ENCODE assay signal across 14 mouse cellular contexts in the genomic region with DNA sequence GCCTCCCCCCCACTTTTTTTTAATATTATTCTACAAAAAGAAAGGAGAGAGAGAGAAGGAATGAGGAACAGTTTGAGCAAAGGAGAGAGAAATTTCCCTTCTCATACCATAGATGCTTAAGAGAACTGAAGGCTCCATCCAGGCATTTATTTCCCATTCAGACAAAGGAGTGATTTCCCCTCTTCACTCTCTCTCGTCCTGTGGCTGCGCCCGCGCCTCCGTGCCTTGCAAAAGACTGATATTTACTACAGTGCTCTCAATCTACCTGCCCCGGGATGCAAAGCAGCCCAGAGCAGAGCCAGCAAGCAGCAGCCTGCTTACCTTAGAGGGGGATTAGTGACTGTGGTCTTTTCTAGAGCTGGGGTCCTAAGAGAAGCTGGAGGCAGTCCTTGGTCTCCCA.
DNase-seq lines count a peak whose midpoint lies in the region; ATAC-seq and TF ChIP-seq lines count a peak whose summit lies in the region.
"Had no signal": no experiment of that assay in that cellular context is flagged by ENCODE, and none has a peak within 500 bp of the region (broad histone marks: within the 10 kb centered on the region; RNA-seq: fewer than 3 reads in every experiment).

No protein-coding gene starts in this region.

- no peaks in the 10 kb centered on the region for H3K27me3 ChIP-seq in embryonic facial prominence, embryonic 12.5 days
- no peaks in the 10 kb centered on the region for H3K27me3 ChIP-seq in hindbrain, embryonic 12.5 days
- H3K27me3 ChIP-seq in midbrain, embryonic 15.5 days (replicated peaks): no peaks in the 10 kb centered on the region
- H3K27me3 ChIP-seq: lung, embryonic 15.5 days; megakaryocyte, embryonic 14.5 days had no signal

- H3K27ac ChIP-seq in embryonic facial prominence, embryonic 12.5 days: peak overlapping the region; percentile 46; the same call in 1 of the 2 replicates
- H3K27ac ChIP-seq in hindbrain, embryonic 12.5 days: peak overlapping the region; percentile 88
- H3K27ac ChIP-seq in midbrain, embryonic 15.5 days: peak overlapping the region; percentile 76
- H3K27ac ChIP-seq: lung, embryonic 15.5 days had no signal

- peak; percentile 55 for DNase-seq in brain, embryonic 14.5 days (ENCODE audit: low read depth)
- no peak for DNase-seq in left cerebral cortex, adult 9 months (ENCODE audit: low spot score in 2 of 2)
- no peak for DNase-seq in kidney, adult 18-20 months
- DNase-seq in adrenal gland, adult (ENCODE audit: inconsistent age in 2 of 2, low spot score in 1 of 2): no peak
- DNase-seq in heart, postnatal 25 days (ENCODE audit: low spot score): no peak
- DNase-seq: cerebellum, adult 9-11 months; kidney, postnatal 25 days; layer of hippocampus, postnatal 36 days had no signal

- no peaks in the 10 kb centered on the region for H3K9me3 ChIP-seq in embryonic facial prominence, embryonic 12.5 days
- no peaks in the 10 kb centered on the region for H3K9me3 ChIP-seq in hindbrain, embryonic 12.5 days (replicated peaks)
- H3K9me3 ChIP-seq in midbrain, embryonic 15.5 days: no peaks in the 10 kb centered on the region
- H3K9me3 ChIP-seq: lung, embryonic 15.5 days; megakaryocyte, embryonic 14.5 days had no signal

- no peak for ATAC-seq in embryonic facial prominence, embryonic 12.5 days (ENCODE audit: insufficient number of reproducible peaks, insufficient read depth, low FRiP score, low TSS enrichment)
- ATAC-seq in hindbrain, embryonic 12.5 days (ENCODE audit: low FRiP score): peak; percentile 44; the same call in 1 of the 2 replicates
- ATAC-seq in midbrain, embryonic 15.5 days (replicated peaks): no peak
- ATAC-seq: intestine, embryonic 16.5 days had no signal

- 74% methylated on average over 6 of the region's 6 CpGs for WGBS in embryonic facial prominence, embryonic 12.5 days
- WGBS in hindbrain, embryonic 12.5 days: 77% methylated on average over 6 of the region's 6 CpGs
- 60% methylated on average over 6 of the region's 6 CpGs for WGBS in midbrain, embryonic 15.5 days

- no peak overlapping the region for H3K9ac ChIP-seq in embryonic facial prominence, embryonic 12.5 days
- peak overlapping the region; percentile 32; the same call in 1 of the 2 replicates for H3K9ac ChIP-seq in hindbrain, embryonic 12.5 days
- peak overlapping the region; percentile 23; the same call in 1 of the 2 replicates for H3K9ac ChIP-seq in midbrain, embryonic 15.5 days
- H3K9ac ChIP-seq: lung, embryonic 15.5 days had no signal

- H3K4me2 ChIP-seq in embryonic facial prominence, embryonic 12.5 days (replicated peaks): no peak overlapping the region
- 0 out of 2 replicates have a peak overlapping the region, but pooled peaks have one; percentile 11 for H3K4me2 ChIP-seq in hindbrain, embryonic 12.5 days (replicated peaks)
- 0 out of 2 replicates have a peak overlapping the region, but pooled peaks have one; percentile 19 for H3K4me2 ChIP-seq in midbrain, embryonic 15.5 days
- H3K4me2 ChIP-seq: lung, embryonic 15.5 days had no signal

- no peak for TF ChIP-seq CTCF in brain, embryonic 14.5 days (IDR thresholded peaks at IDR 0.05; ENCODE audit: borderline replicate concordance, extremely low read depth, insufficient read depth, insufficient read length)

- no peak for TF ChIP-seq POLR2A in brain, embryonic 14.5 days (IDR thresholded peaks at IDR 0.05; ENCODE audit: borderline replicate concordance, extremely low read depth, insufficient read depth, insufficient read length, poor library complexity, severe bottlenecking)

- H3K36me3 ChIP-seq in embryonic facial prominence, embryonic 12.5 days: no peaks in the 10 kb centered on the region
- no peaks in the 10 kb centered on the region for H3K36me3 ChIP-seq in hindbrain, embryonic 12.5 days
- H3K36me3 ChIP-seq in midbrain, embryonic 15.5 days (replicated peaks): no peaks in the 10 kb centered on the region

- peaks cover 16% of the 10 kb centered on the region; the same call in 1 of the 2 replicates for H3K4me1 ChIP-seq in embryonic facial prominence, embryonic 12.5 days
- peaks cover 30% of the 10 kb centered on the region for H3K4me1 ChIP-seq in hindbrain, embryonic 12.5 days
- H3K4me1 ChIP-seq in midbrain, embryonic 15.5 days: peaks cover 33% of the 10 kb centered on the region

- no peak overlapping the region for H3K4me3 ChIP-seq in embryonic facial prominence, embryonic 12.5 days
- no peak overlapping the region for H3K4me3 ChIP-seq in hindbrain, embryonic 12.5 days
- no peak overlapping the region for H3K4me3 ChIP-seq in midbrain, embryonic 15.5 days
- H3K4me3 ChIP-seq: lung, embryonic 15.5 days; megakaryocyte, embryonic 14.5 days had no signal

- intact Hi-C loops in heart, postnatal 25 days (cut with DNase I): no loop called here
